Mouse (Mus musculus): ENCODE measurements around the gene AL731706.1. TPM values are rescaled to one million over a fixed set of nuclear protein-coding genes. Genes with fewer than 3 reads are reported as not detected.

Gene AL731706.1
- polyA plus RNA-seq, 1 experiment, result 19.5 TPM

DNA sequence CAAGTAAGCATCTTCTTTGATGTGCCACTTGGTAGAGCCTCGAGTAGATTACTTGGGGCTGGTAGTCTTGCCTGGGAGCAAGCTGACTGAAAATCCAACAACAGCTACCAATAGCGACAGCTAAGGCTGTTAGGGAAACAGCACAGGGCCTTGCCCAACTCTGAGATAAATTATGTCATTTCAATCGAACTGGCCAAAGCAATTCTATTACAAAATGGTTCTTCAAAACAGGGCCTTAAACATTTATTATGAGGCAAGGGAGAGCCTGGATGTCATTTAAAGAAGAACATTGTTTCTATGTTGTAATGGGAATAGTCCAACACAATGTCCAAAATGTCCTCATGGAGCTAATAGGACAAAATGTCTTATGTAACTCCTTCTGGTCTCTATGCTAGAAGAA lies 40.8 kb downstream of the AL731706.1 start:
- no peak overlapping the region for H3K4me3 ChIP-seq
- no peak overlapping the region for H3ac ChIP-seq (ENCODE audit: control insufficient read depth, insufficient read length)
- no peak overlapping the region for H3K4me2 ChIP-seq (ENCODE audit: low read depth)
- no peaks in the 10 kb centered on the region for H3K27me3 ChIP-seq (ENCODE audit: control insufficient read depth, insufficient read depth, insufficient read length)
- no peaks in the 10 kb centered on the region for H3K36me3 ChIP-seq (ENCODE audit: control insufficient read depth, insufficient read depth)
- H3K79me2 ChIP-seq (ENCODE audit: control insufficient read depth, insufficient read depth), result no peaks in the 10 kb centered on the region
- TF ChIP-seq USF1 (IDR thresholded peaks at IDR 0.05; ENCODE audit: low read depth), result no peak
- no peak for TF ChIP-seq MAX (IDR thresholded peaks at IDR 0.05; ENCODE audit: low read depth)
- TF ChIP-seq TCF3 (IDR thresholded peaks at IDR 0.05; ENCODE audit: insufficient read length, low read depth), result no peak
- TF ChIP-seq MYOG (IDR thresholded peaks at IDR 0.05; ENCODE audit: control insufficient read depth in 1 of 3, insufficient read depth in 1 of 3, insufficient read length in 2 of 3, low read depth in 2 of 3), result no peak
- no peak for TF ChIP-seq SRF (IDR thresholded peaks at IDR 0.05; ENCODE audit: control insufficient read depth, insufficient read length, low read depth)
- TF ChIP-seq E2F4 (IDR thresholded peaks at IDR 0.05; ENCODE audit: insufficient read depth), result no peak
- no peak for TF ChIP-seq CEBPB (IDR thresholded peaks at IDR 0.05; ENCODE audit: insufficient read depth, poor library complexity, severe bottlenecking)
- TF ChIP-seq POLR2A (IDR thresholded peaks at IDR 0.05; ENCODE audit: insufficient read length, low read depth), result no peak
- TF ChIP-seq MYOD1 (IDR thresholded peaks at IDR 0.05; ENCODE audit: control insufficient read depth in 1 of 3, insufficient read length in 2 of 3, low read depth in 2 of 3), result no peak
- TF ChIP-seq REST (IDR thresholded peaks at IDR 0.05; ENCODE audit: insufficient read depth, insufficient read length), result no peak
- no peak for TF ChIP-seq TCF12 (IDR thresholded peaks at IDR 0.05; ENCODE audit: insufficient read depth, poor library complexity, severe bottlenecking)
- no peak for TF ChIP-seq POLR2AphosphoS2 (IDR thresholded peaks at IDR 0.05; ENCODE audit: insufficient read length, low read depth)

DNA sequence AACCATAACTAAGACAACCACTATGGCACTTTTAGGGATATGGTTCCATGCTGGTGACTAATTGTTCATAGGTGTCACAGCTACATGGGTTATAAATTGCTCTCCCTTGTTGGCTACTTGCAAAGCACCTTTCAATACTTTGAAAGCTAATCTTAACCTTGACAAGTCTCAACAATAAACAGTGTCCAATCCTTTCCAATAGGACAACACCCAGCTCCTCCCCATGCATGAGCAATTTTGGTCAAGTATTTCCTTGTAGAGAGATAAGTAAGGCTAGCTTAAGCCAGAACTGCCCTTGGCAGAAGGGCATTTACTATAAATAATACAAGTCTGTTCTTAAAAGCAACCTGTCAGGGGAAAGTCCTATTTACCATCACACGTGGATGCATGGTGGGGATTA lies 53.2 kb downstream of the AL731706.1 start:
- H3K36me3 ChIP-seq (ENCODE audit: control insufficient read depth, insufficient read depth), result no peaks in the 10 kb centered on the region
- no peak overlapping the region for H3K4me2 ChIP-seq (ENCODE audit: low read depth)
- H3K79me2 ChIP-seq (ENCODE audit: control insufficient read depth, insufficient read depth), result no peaks in the 10 kb centered on the region
- H3ac ChIP-seq (ENCODE audit: control insufficient read depth, insufficient read length), result no peak overlapping the region
- no peaks in the 10 kb centered on the region for H3K27me3 ChIP-seq (ENCODE audit: control insufficient read depth, insufficient read depth, insufficient read length)
- TF ChIP-seq TCF12 (IDR thresholded peaks at IDR 0.05; ENCODE audit: insufficient read depth, poor library complexity, severe bottlenecking) (no peak), CEBPB (IDR thresholded peaks at IDR 0.05; ENCODE audit: insufficient read depth, poor library complexity, severe bottlenecking) (no peak), SRF (IDR thresholded peaks at IDR 0.05; ENCODE audit: control insufficient read depth, insufficient read length, low read depth) (no peak), POLR2AphosphoS2 (IDR thresholded peaks at IDR 0.05; ENCODE audit: insufficient read length, low read depth) (no peak)
- H3K4me3 ChIP-seq, result no peak overlapping the region

DNA sequence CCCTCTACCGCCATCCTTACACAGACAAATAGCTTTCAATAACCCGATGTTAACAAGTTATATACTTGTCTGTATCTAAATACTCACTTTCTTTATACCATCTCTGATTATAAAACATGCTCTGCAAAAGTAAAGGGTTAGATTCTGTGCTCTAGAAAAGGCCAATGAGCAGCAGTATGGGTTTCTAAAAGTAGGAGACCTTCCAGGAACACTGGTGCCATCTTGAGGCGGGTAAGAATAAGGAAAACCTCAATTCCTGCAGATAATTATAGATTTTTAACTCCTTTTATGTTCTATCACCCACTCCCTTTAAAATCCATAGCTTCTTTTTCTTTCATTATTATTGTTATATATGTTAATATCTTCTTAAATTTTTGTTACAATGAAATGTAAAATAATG lies 55.3 kb downstream of the AL731706.1 start:
- no peak overlapping the region for H3K4me2 ChIP-seq (ENCODE audit: low read depth)
- TF ChIP-seq SRF (IDR thresholded peaks at IDR 0.05; ENCODE audit: control insufficient read depth, insufficient read length, low read depth), result no peak
- no peak for TF ChIP-seq E2F4 (IDR thresholded peaks at IDR 0.05; ENCODE audit: insufficient read depth)
- no peak for TF ChIP-seq MAX (IDR thresholded peaks at IDR 0.05; ENCODE audit: low read depth)
- no peak for TF ChIP-seq MYOD1 (IDR thresholded peaks at IDR 0.05; ENCODE audit: control insufficient read depth in 1 of 3, insufficient read length in 2 of 3, low read depth in 2 of 3)
- TF ChIP-seq MYOG (IDR thresholded peaks at IDR 0.05; ENCODE audit: control insufficient read depth in 1 of 3, insufficient read depth in 1 of 3, insufficient read length in 2 of 3, low read depth in 2 of 3), result no peak
- no peak for TF ChIP-seq CEBPB (IDR thresholded peaks at IDR 0.05; ENCODE audit: insufficient read depth, poor library complexity, severe bottlenecking)
- H3K27me3 ChIP-seq (ENCODE audit: control insufficient read depth, insufficient read depth, insufficient read length), result no peaks in the 10 kb centered on the region
- no peak overlapping the region for H3ac ChIP-seq (ENCODE audit: control insufficient read depth, insufficient read length)
- no peaks in the 10 kb centered on the region for H3K79me2 ChIP-seq (ENCODE audit: control insufficient read depth, insufficient read depth)
- no peaks in the 10 kb centered on the region for H3K36me3 ChIP-seq (ENCODE audit: control insufficient read depth, insufficient read depth)
- H3K4me3 ChIP-seq, result no peak overlapping the region

DNA sequence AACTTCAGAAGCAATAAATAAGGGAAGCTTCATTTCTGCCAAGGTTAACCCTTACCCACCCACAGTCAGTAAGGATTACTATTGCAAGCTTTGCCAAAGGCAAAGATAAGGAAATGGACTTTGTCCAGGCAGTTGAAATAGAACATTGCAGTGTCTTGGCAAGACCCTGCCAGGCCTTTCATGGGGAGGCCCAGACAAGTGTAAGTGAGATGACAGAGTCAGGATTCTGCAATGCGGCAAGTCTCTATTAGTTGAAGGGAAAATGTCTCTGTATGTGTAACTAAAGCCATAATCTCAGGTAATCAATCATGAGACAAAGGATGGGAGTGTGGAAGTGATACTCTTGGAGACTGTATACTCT lies 56.5 kb downstream of the AL731706.1 start:
- Histone ChIP-seq H3K36me3 (ENCODE audit: control insufficient read depth, insufficient read depth) (no peaks in the 10 kb centered on the region), H3ac (ENCODE audit: control insufficient read depth, insufficient read length) (no peak overlapping the region), H3K4me2 (ENCODE audit: low read depth) (no peak overlapping the region), H3K4me3 (no peak overlapping the region), H3K27me3 (ENCODE audit: control insufficient read depth, insufficient read depth, insufficient read length) (no peaks in the 10 kb centered on the region), H3K79me2 (ENCODE audit: control insufficient read depth, insufficient read depth) (no peaks in the 10 kb centered on the region)
- TF ChIP-seq SRF (IDR thresholded peaks at IDR 0.05; ENCODE audit: control insufficient read depth, insufficient read length, low read depth), result no peak
- no peak for TF ChIP-seq REST (IDR thresholded peaks at IDR 0.05; ENCODE audit: insufficient read depth, insufficient read length)
- no peak for TF ChIP-seq MYOD1 (IDR thresholded peaks at IDR 0.05; ENCODE audit: control insufficient read depth in 1 of 3, insufficient read length in 2 of 3, low read depth in 2 of 3)
- TF ChIP-seq USF1 (IDR thresholded peaks at IDR 0.05; ENCODE audit: low read depth), result no peak

DNA sequence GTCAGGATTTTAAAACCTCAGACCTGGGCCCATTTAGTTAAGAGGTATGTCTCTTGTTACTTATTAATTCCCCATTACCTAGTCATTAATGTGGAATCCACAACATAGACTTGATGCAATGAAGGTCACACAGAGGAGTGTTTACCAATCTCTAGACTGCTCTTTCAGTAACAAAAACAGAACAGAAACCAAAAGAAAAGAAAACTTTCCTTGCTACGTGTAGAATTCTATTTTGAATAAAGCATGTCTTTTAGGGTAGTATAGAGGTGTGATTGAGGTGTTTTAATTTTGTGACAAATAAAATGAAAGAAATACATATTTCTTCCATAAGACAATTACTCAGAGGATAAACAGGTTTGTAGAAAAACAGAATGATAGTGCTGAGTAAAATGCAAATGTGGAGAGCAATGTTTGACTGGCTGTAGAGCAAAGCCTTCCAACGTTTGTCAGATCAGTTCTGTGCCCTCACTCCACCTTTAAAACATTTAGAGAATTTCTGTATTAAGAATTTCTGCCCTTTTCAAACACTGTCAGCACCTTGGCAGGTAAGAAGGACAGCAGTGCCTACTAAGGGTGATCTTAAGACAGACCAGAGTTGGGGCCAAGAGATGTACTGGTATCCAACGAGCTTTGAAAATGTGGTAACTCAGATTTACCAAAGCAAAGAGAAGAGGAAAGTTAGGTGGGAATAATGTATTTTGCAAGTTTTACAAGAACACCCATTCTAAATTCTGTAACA lies 57.0 kb downstream of the AL731706.1 start:
- TF ChIP-seq REST (IDR thresholded peaks at IDR 0.05; ENCODE audit: insufficient read depth, insufficient read length), result no peak
- TF ChIP-seq SRF (IDR thresholded peaks at IDR 0.05; ENCODE audit: control insufficient read depth, insufficient read length, low read depth), result no peak
- TF ChIP-seq MAX (IDR thresholded peaks at IDR 0.05; ENCODE audit: low read depth), result no peak
- no peak for TF ChIP-seq POLR2A (IDR thresholded peaks at IDR 0.05; ENCODE audit: insufficient read length, low read depth)
- TF ChIP-seq E2F4 (IDR thresholded peaks at IDR 0.05; ENCODE audit: insufficient read depth), result no peak
- TF ChIP-seq MYOD1 (IDR thresholded peaks at IDR 0.05; ENCODE audit: control insufficient read depth in 1 of 3, insufficient read length in 2 of 3, low read depth in 2 of 3), result no peak
- no peak overlapping the region for H3ac ChIP-seq (ENCODE audit: control insufficient read depth, insufficient read length)
- no peak overlapping the region for H3K4me3 ChIP-seq
- no peaks in the 10 kb centered on the region for H3K27me3 ChIP-seq (ENCODE audit: control insufficient read depth, insufficient read depth, insufficient read length)
- no peaks in the 10 kb centered on the region for H3K79me2 ChIP-seq (ENCODE audit: control insufficient read depth, insufficient read depth)
- H3K4me2 ChIP-seq (ENCODE audit: low read depth), result no peak overlapping the region
- H3K36me3 ChIP-seq (ENCODE audit: control insufficient read depth, insufficient read depth), result no peaks in the 10 kb centered on the region

All from myocyte (in vitro differentiated cells).